Mouse (Mus musculus): ENCODE measurements at regions not wholly inside any gene's neighbourhood (a gene's known extent, or its start where the extent isn't known, plus 50 kb on each side); places are given as distances from the start of the nearest gene placed in this dataset.
A peak's percentile ranks its signal among the peaks of the same experiment; 100 is the strongest.
"Not testable (repeated sequence)": the region's sequence is repeated elsewhere in the genome, so short reads cannot be mapped to it uniquely, and the experiment has no call there.

DNA sequence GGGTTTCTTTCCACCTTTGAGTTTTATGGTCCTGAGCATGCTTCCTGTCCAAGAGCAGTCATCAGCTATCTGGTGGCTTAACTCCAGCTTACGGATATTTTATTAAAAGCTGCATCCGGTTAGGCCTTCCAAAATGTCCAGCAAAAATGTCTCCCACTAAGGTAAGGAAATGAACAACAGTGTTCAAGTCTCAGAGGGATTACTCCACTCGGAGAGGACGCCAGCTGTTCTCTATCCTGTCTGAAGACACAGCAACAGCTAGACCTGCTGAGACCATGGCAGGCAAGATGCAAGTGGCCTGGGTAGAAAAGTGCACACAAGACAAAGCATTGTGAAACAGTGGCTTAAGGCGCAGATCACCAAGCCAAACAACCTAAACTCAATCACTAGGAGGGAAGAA lies 479.9 kb downstream of the Tns1 start:
- DNase-seq (ENCODE audit: low spot score): no peak

DNA sequence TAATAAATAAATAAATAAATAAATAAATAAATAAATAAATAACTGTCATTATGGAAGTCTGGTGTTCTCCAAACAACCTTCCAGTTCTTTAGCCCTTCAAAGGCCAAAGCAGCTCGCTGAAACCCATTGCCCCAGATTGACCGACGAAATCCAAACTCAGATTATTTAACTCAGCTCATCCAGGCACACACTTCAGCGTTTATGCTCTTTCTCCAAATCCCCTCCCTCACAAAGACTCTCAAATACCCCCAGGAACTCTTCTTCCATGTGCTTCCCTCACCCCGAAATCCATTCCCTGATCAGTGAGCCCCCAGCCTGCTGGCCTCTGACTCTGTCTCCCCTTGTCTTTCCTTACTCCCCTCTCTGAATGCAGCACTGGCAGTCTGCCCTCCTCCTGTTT lies 480.8 kb downstream of the Tns1 start:
- DNase-seq (ENCODE audit: low spot score): no peak

DNA sequence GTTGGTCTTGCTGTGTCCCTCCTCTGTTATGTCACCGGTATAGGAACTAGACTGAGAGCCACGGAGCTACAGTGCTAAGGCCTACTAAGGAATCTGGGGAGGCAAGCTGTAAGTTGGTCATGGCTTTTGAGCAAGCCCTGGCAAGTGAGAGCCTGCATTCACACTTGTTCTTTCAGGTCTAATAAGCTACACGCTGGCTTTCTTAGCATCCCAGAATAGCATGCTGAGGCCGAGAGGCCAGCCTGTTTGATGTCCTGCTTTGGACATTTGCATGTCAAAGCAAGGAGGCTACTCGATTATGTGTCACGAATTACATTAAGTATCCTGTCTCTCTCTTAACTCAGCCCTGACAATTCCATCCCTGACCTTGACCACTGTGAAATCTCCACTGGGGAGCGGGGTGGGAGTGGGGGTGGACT lies 481.5 kb downstream of the Tns1 start:
- DNase-seq (ENCODE audit: low spot score): peak; percentile 34

DNA sequence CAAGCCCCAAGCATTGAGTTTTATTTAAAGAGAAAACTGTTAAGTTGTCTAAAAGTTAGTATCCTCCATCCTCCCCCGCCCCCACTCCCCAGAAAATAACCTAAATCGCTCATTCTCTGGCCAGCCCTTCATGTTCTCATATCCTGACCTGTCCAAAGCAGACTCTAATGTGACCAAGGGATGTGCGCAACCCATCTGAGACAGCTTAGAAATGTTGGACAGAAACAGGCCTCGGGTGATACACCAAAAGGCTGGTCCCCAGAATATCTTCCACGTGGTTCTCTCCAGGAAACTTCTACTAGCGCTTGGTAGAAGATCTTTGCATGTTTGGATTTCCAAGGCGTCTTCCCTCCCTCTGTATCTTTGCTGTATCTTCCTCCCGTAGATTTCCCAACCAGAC lies 482.8 kb downstream of the Tns1 start:
- no peak for DNase-seq (ENCODE audit: low spot score)

DNA sequence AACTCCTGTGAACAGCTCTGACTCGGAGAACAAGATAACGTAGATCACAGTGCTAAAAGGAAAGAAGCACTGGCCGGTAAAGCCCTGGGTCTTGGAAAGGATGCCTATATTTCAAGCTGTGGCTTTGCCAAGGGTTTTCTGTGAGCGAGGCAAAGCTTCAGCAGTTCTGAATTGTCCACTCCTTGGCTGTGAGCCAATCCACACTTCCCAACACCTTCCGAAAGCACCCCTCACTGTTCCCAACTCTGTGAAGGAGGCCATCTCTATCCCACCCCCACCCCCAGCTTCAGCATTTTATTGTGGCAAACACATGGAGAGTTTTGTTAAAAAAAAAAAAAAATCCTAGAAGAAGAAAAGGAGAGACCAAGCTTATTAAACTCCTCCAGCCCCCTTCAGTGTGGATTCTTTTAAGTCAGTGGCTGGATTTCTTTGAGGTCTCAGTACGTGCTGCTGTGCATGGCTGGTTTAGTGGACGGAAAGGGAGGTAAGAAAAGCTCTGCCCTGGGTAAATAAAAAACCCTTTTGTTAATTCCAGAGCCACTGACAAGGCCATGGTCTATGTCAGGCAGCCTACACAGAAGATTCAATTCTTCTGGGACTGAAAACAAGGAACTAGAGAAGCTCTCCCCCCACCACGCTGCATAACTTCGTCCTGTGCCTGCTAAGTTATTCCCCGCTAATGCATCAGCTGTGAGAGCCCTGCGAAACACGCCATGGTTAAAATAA lies 483.4 kb downstream of the Tns1 start:
- DNase-seq (ENCODE audit: low spot score): no peak

DNA sequence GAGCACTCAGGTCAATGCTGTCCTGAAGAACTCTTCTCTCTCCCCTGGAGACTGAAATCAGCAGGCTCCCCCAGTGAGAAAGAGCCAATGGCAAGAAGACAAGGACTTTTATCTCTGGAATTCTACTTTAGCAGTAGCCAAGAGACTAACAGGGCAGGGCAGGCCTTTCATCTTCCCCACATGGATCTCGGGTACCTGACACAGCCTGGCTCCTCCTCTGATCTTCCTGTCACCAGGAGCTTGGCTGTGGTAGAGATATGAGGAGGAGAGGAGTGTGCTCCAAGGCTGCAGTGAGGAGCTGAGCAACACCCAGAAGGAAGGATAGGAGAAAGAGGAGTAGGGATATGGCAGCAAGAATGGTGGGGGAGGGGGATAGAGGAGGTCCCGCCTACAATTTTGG lies 488.5 kb downstream of the Tns1 start:
- no peak for DNase-seq (ENCODE audit: low spot score)

DNA sequence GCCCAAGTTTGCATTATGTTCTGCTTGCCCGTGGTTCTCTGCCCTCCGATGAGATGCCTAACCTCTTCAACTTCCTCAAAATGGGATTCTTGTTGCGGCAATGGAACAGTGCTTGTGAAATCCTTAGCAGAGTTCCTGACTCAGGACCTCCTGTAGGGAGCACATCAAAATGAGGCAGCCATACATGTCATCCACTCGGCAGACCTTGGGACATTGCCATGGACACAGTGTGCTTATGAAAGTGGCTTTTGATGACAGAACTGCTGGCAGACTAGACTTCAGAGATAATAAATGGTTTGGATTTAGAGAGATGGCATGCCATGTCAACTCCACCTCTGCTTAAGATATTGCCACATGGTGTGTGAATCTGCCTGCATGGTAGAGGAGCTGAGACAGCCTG lies 489.4 kb downstream of the Tns1 start:
- no peak for DNase-seq (ENCODE audit: low spot score)

DNA sequence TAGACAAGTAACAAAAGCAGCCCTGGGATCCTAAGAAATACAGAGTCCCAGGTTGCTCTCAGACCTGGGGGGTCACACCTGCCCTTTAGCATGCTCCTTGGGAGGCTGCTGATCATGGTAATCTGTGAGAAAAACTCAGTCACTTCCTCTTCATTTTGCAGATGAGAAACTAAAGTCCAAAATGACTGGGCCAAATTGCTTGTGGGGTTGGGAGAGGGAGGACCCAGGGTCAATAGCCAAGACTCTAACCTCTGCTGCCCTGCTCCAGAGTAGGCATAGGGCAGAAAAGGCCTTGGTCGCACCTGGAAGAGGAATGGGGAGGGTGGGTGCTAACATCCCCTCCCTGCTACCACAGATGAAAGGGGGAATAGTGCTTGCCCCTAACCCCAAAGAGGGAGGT lies 491.2 kb downstream of the Tns1 start:
- DNase-seq (ENCODE audit: low spot score): no peak

DNA sequence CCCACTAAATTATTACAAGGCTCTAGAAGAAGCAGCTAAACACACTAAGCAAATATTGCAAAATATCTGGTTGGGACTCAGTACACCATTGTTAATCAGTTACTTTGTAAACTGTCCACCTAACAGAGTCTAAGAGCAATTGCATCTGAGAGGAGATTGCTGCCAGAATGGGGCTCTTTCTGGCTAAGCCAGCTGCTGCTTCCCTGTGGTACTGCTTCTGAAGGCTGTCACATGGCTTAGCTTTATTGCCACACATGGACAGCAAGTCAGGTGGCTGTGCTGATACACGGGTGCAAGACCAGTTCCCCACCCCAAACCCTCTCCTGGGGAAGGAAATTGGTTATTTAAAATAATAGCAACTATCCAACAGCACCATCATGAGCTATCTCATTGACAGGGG lies 493.9 kb downstream of the Tns1 start:
- no peak for DNase-seq (ENCODE audit: low spot score)

DNA sequence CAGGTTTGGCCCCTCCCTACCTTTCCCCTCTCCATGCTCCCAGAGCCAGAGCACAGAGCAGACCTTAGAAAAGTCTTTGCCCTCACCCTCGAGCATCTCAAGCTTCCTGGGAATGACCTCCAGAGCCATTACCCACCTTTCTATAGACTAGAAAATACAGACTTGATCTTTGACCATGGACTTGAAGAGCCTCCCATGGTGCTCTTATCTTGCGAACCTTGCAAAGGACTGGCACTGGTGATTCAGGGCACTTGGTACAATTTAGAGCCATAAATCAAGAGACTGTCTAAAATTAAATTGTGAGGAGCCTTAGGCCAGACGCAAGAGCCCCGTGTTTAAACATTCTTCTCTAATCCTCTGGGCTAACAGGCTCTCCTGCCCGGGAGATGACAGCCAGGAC lies 498.9 kb downstream of the Tns1 start:
- DNase-seq (ENCODE audit: low spot score): no peak

DNA sequence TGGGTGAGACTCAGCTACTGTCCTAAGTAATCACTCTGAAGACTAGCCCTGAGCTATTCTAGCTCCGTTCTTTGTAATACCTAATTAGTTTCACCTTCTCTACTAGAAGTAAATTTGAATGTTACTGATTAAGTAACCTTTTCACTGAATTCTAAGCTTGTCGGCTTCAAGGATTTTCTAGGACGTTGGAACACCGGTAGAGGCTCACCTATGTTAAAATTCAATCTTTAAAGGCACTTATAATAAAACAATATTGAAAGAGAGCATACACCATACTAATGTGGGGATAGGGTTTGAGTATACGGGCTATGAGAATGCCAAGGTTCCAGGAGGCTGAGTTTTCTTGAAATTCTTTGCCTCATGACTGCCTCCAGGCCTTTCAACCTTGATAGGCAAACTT lies 503.1 kb downstream of the Tns1 start:
- not testable (repeated sequence) for DNase-seq (ENCODE audit: low spot score)

DNA sequence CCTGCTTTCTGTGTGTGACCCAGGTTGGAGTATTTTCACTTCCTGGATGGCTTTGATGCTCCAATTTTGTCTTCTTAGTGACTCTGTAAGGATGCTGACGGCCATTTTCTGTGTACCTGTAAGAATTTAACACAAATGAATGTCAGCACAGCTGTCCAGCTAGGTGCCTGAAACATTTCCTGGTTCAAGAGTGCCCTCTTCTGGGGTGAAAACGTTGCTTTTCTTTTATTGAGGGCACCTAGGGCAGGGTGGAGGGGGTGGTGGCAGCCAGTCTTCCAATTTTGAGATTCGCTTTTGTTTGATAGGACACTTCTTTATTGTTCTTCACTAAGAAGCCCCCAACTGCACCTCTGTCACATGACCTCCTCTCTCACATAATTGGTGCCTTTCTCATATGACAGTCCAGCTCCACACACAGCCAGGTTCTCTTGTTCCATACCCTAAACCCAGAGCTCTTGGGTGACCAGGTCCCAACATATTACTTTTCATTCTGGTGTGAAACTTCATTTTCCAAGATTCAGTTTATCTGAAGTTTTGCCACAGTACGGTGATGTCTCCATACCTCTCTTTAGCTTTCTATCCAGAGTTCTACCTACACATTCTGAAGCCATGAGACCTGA lies 505.6 kb downstream of the Tns1 start:
- no peak for DNase-seq (ENCODE audit: low spot score)

DNA sequence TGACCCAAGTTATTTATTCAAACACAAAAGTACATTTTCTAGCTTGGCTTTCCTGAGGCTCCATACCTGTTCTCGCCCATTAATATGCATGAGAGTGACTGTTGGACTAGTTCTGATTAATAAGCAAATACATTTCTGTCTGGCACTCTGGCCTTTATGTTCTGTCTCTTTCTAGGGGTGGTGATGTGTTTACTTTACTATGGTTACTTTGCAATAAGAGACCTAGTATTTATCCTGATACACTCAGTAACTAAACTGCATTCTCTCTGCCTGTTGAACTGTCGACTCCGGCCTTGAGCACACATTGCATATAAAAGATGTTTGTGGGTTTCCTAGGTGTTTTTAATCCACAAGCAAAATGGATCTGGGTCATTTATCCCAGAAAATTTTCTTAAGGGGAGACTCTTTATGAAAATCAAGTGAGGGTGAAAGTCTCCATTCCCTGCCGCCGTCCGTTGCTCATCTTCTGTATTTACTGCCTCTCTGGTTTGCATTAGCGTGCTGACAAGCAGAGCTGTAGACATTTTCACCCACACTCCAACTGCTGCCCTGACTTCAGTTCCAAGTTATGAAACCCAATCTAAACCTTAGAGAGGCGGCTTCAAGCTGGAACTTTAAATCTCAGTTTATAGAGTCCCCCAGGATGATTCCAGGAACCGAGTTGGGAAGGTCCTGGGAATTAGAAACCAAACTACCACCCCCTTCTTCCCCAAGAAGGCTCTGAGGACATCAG lies 530.4 kb downstream of the Tns1 start:
- no peak for DNase-seq (ENCODE audit: low spot score)

DNA sequence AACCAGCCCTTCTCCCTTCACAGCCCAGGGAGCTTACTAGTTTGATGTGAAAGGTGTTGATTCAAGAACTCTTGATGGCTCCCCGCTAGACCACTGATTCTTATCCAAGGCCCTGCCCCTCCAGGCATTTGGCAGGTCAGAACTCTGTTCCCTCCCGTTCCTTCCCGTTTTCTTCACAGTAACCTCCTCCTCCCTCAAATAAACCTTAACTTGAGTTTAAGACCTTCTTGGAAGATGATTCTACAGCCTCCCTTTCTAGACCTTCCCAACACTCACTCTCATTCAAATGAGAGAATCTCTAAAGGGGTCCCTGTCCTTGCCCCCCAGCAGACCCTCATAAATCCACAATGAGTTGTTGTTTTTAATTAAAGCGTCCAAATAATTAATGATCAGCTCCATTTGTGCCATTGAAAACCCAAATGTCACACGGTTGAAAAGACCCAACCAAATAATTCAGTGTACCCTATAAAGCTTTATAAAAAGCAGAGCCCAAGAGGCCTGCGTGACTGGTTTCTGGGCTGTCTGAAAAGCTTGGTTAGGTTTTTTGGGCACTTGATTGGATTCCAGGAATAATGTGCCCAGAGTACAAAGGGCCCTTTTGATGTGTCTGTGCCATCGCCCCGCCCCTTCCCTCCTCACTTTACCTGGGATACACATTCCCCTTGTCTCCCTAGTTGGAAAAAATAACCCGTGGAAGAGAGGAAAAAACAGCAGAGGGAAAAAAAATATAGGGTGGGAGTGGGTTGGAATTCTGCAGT lies 532.7 kb downstream of the Tns1 start:
- no peak for DNase-seq (ENCODE audit: low spot score)

DNA sequence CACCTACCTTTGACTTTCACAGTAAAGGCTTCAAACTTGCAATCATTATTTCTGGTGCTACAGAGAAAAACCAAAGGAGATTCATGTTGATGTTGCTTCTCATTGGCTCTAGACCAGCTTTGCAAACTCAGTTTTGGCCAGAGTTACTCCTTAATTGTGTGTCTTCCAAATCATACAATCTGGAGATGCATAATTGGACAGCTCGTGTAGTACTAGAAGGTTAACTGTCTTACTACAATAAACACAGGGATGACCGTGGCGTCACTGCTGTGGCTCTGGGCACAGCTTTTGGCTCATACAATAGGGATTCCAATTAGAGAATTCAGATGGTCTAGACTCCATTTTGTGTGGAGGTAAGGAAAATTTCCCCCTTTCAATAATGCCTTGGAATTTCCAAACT lies 544.6 kb downstream of the Tns1 start:
- DNase-seq (ENCODE audit: low spot score): no peak

DNA sequence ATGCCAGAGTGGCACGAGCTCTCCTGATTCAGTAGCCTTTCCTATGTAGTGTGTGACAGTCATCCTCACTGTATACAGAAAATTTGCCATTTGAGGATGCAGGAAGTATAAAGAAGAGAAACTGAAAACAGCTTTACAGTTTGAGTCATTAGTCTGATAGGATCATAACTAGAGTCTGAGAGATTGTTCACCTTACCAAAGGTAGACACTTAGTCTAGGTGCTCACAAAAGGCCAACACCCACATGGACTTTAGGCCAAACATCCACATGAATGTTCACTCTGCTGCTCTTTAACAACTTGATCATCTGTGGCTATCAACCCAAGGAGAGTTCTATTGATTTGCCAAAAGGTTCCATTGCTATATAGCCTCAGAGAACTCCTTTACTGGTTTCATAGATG lies 547.2 kb downstream of the Tns1 start:
- no peak for DNase-seq (ENCODE audit: low spot score)

DNA sequence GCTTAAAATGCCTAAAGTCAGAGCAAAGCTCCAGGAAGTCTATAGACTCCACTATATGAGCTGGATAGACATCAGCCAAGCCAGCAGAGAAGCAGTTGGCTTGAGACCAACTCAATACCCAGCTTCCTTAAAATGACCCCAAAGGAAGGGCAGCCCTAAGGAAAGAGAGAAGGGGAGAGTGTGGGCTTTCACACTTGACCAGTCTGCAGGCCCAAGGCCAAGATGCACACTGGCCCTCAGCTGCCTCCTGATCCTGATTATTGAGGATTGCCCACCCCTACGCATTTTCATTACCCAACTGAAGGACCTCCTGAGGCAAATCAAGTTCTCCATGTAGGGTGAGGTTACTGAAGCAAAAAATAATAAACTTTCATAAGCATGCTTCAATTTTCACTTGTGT lies 548.6 kb downstream of the Tns1 start:
- no peak for DNase-seq (ENCODE audit: low spot score)

DNA sequence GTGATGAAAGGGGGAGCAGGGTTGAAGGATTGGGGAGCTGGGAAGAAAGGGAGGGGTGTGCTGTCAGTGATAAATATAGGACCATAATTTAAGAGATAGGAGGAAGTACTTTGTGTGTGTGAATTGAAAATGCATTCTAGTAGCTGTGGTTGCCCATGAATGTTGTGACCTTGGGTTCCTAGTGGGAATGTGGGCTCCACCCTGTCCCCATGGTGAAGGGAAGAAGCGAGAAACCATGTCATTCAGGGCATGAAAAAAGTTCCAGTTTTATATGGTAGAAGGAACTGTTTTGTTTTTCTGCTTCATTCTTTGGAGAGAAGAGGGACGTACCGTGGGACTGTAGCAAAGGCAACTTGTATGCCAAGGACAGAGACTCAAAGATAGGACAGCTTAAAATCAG lies 553.3 kb downstream of the Tns1 start:
- no peak for DNase-seq (ENCODE audit: low spot score)

DNA sequence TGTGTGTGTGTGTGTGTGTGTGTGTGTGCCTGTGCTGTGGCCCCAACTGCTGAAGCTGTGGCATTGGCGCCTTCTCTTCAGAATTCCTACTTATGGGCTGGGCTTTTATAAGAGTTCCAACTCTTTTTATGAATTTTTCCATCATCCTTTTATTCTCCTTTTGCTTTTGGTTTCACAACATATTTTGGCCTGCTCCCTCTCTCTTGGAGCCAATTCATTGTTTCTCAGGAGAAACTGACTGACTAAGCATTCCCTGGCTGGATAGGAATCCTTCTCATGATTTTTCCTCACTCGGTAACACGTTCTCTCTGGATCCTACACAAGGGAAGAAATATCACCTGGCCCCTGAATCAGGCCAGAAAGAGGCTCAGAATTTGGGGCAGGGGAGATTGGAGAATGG lies 551.1 kb upstream of the Tnp1 start:
- no peak for DNase-seq (ENCODE audit: low spot score)

DNA sequence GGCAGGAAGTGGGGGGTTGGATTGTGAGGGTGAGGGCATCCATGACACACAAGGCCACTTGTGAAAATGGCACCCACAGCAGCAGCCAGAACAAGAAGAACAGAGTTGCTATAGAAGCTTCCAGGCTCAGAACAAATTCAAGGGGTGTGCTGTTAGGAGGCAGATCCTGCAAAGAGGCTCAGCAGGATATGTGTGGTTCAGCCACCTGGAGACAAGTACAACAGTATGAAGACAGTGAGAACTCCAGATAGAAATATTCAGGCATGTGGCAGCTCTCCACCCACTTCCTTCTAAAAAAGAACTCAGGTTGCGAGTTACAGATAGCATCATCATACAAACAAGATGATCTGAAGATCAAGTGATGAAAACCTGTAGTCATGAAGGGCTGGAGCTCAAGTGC lies 544.9 kb upstream of the Tnp1 start:
- no peak for DNase-seq (ENCODE audit: low spot score)

DNA sequence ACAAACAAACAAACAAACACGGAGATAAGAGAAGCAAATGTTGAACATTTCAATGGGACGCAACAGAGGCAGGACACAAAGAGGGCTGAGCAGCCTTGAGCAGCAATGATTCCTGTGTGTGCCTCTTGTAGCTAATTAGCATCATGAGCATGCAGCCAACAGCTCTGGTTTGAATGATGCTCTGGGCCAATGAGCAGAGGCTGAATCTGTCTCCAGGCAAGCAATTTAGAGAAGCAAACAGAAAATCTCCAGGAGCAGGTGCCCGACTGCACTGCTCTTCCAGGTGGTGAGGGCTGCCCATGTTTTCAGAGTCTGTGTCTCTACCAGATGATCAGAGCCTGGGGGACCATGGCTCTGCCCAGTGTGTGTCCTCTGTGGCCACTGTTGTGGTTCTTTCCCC lies 532.2 kb upstream of the Tnp1 start:
- no peak for DNase-seq (ENCODE audit: low spot score)

DNA sequence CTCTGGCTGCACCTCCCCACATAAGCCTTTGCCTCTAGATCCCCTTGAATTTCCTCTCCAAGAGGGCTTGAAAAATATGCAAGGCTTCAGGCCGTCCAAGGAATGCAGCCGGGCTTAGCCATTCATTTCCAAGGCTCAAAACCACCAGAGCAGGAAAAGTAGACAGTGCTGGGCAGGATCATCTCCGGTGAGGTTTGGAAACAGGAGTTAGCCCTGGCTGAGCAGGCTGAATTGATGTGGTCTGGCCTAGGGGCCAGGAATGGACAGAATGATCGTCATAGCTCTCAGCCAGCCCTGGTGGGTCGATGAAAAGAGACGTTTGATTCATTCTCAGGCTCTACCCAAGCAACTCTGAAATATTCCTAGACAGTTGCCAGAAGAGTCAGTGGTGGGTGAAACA lies 529.7 kb upstream of the Tnp1 start:
- DNase-seq (ENCODE audit: low spot score): no peak

DNA sequence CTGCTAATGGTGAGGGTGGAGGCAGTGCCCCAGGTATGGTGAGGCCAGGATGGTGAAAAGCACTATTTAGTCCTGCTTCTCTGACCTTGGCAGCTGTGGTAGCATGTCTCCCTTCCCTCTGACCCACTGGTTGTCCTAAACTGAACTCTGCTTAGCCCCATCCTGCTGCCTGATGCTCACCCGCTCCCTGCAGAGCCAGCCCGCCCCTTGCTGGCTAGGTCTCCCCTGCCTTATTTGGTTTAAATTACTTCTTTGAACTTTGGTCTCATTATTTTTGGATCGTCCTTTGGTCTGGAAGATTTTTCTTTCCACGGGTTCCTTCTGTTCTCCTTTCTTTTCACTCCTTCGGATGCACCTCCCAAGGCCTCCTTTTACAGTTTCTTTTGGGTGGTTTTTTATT lies 525.7 kb upstream of the Tnp1 start:
- DNase-seq (ENCODE audit: low spot score): no peak

Measured in urinary bladder, adult 2 months (tissue).